Comparison of ENCODE assay signal across 17 mouse cellular contexts in genomic region chr7:44978300-44978699, GRCm38 (mm10). TPM values are rescaled to one million over a fixed set of nuclear protein-coding genes. Genes with fewer than 3 reads are reported as not detected.
"Had no signal": no experiment of that assay in that cellular context is flagged by ENCODE, and none has a peak within 500 bp of the region (broad histone marks: within the 10 kb centered on the region; RNA-seq: fewer than 3 reads in every experiment).

No protein-coding gene starts in this region.

- H3K9me3 ChIP-seq: limb, embryonic 12.5 days; lung, embryonic 15.5 days; midbrain, embryonic 13.5 days; neural tube, embryonic 15.5 days had no signal

- H3K9ac ChIP-seq: limb, embryonic 12.5 days; lung, embryonic 15.5 days; midbrain, embryonic 13.5 days; neural tube, embryonic 15.5 days had no signal

- H3K27me3 ChIP-seq: limb, embryonic 12.5 days; lung, embryonic 15.5 days; midbrain, embryonic 13.5 days; neural tube, embryonic 15.5 days had no signal

- H3K4me3 ChIP-seq: limb, embryonic 12.5 days; lung, embryonic 15.5 days; midbrain, embryonic 13.5 days; myocyte; neural tube, embryonic 15.5 days had no signal

- DNase-seq: kidney, adult 8-10 months; kidney, postnatal 10 days; kidney, postnatal 4 days; liver; lung, postnatal 14 days; right cerebral cortex, adult 18-20 months; right cerebral cortex, postnatal 25 days; thymus, postnatal 4 days had no signal

- H3K4me2 ChIP-seq: limb, embryonic 12.5 days; lung, embryonic 15.5 days; midbrain, embryonic 13.5 days; neural tube, embryonic 15.5 days had no signal

- ATAC-seq: intestine, embryonic 16.5 days; midbrain, embryonic 13.5 days had no signal

- H3K27ac ChIP-seq: limb, embryonic 12.5 days; lung, embryonic 15.5 days; midbrain, embryonic 13.5 days; neural tube, embryonic 15.5 days had no signal

RNA-seq across cellular contexts. Expression of gene Tsks, which starts 35.3 kb away (rescaled TPM):
- total RNA-seq: megakaryocyte-erythroid progenitor cell, adult 5-6 weeks had no signal
- polyA plus RNA-seq: intestine, embryonic 16.5 days; myocyte; neural tube, embryonic 11.5 days; small intestine, adult 2 months had no signal
